Mouse (Mus musculus) ES-E14 (cell line): ENCODE measurements around the gene Pex5l. TPM values are rescaled to one million over a fixed set of nuclear protein-coding genes. Genes with fewer than 3 reads are reported as not detected.

Experiments used
- DNase-seq: peaks from one replicate; pipeline ENCODE4 v3.0.0-alpha.2; 2013; ENCODE audit warnings: low read depth, low spot score
- H3K27ac ChIP-seq: 2 replicates; pipeline ENCODE4 v1.5.1; 2012; ENCODE audit warnings: low read depth, mild to moderate bottlenecking, low read length, moderate library complexity, mixed read lengths; ENCODE audit not compliant: poor library complexity, insufficient read depth, severe bottlenecking
- H3K36me3 ChIP-seq: 2 replicates; pipeline ENCODE4 v1.6.1; 2012; ENCODE audit warnings: mild to moderate bottlenecking, low read length, moderate library complexity, mixed read lengths; ENCODE audit not compliant: control insufficient read depth, poor library complexity, insufficient read depth, severe bottlenecking
- H3K4me1 ChIP-seq, 2 experiments: fragments of 150-350 bp in 1 of 2; sonication (generic) in 1 of 2; 2 replicates each; pipeline ENCODE4 v1.6.1; 2012; ENCODE audit warnings: low read length in 2 of 2, mild to moderate bottlenecking in 1 of 2, mixed read lengths in 1 of 2; ENCODE audit not compliant: control insufficient read depth in 2 of 2, insufficient read depth in 2 of 2, poor library complexity in 1 of 2
- H3K4me3 ChIP-seq, 2 experiments: fragments of 150-350 bp in 1 of 2; sonication (generic) in 1 of 2; 2 replicates each; pipeline ENCODE4 v1.5.1; 2012; ENCODE audit warnings: low read length in 2 of 2, low read depth in 1 of 2, mild to moderate bottlenecking in 1 of 2, mixed read lengths in 1 of 2; ENCODE audit not compliant: insufficient read depth in 1 of 2, poor library complexity in 1 of 2, severe bottlenecking in 1 of 2
- H3K9ac ChIP-seq: 2 replicates; pipeline ENCODE4 v1.6.1; 2012; ENCODE audit warnings: low read depth, mild to moderate bottlenecking, low read length, mixed read lengths; ENCODE audit not compliant: poor library complexity, insufficient read depth, severe bottlenecking
- H3K9me3 ChIP-seq: fragments of 150-350 bp; sonication (generic); 2 replicates; pipeline ENCODE4 v1.6.1; 2012; ENCODE audit warnings: low read depth, mild to moderate bottlenecking, low read length; ENCODE audit not compliant: control insufficient read depth, insufficient read depth
- CHD2 ChIP-seq: IDR thresholded peaks from 2 replicates; pipeline ENCODE4 v1.6.1; 2014; ENCODE audit warnings: mild to moderate bottlenecking, low read depth, low read length, inconsistent platforms
- HCFC1 ChIP-seq: IDR thresholded peaks from 2 replicates; pipeline ENCODE4 v1.6.1; 2012; ENCODE audit warnings: low read length, inconsistent platforms, borderline replicate concordance; ENCODE audit not compliant: insufficient read depth
- MAFK ChIP-seq: IDR thresholded peaks from 2 replicates; pipeline ENCODE4 v1.6.1; 2014; ENCODE audit warnings: mild to moderate bottlenecking, low read depth, low read length, inconsistent platforms; ENCODE audit not compliant: insufficient read depth
- ZC3H11A ChIP-seq: IDR thresholded peaks from 2 replicates; pipeline ENCODE4 v1.6.1; 2012; ENCODE audit warnings: low read depth, mild to moderate bottlenecking, inconsistent platforms, low read length, borderline replicate concordance
- ZNF384 ChIP-seq: IDR thresholded peaks from 2 replicates; pipeline ENCODE4 v1.6.1; 2012; ENCODE audit warnings: low read depth, low read length, inconsistent platforms
- in situ Hi-C, 2 experiments: fragments of 600-800 bp; cut with MboI; formaldehyde crosslinking; loops; one replicate each; pipeline ENCODE4 v1.15.1; 2025; ENCODE audit warnings: low sequenced_read_pairs in 2 of 2, inconsistent platforms in 1 of 2; ENCODE audit not compliant: unreplicated experiment in 2 of 2
- total RNA-seq: library from RNA; depleted of rRNA; stranded (reverse); fragments of 300-350 nt; gene quantifications from 2 replicates; pipeline ENCODE4 v1.2.3, GENCODE M21; 2012

Gene Pex5l
- total RNA-seq, 1 experiment, result 0.31 TPM

DNA sequence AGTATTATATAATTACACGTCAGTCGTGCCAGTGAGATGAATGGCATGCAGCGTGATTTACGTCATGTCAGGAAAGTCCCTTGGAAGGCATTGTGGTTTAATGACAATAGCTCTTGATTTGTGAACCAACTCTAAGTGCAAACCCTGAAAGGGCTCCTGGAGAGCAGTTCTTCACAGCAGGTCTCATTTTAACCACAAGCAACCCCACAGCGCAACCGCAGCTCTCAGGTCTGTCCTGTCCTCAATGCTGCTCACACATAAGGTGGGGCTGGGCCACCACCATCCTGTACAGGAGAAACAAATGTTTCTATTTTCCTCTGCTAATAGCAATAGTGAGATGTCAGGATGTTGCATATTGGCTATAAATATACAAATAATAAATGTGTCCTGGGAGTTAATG is 163.8 kb downstream of the Pex5l start:
- Histone ChIP-seq H3K4me3 (no peak overlapping the region), H3K36me3 (no peaks in the 10 kb centered on the region), H3K9me3 (no peaks in the 10 kb centered on the region), H3K9ac (no peak overlapping the region), H3K4me1 (no peaks in the 10 kb centered on the region), H3K27ac (no peak overlapping the region)
- in situ Hi-C loops, result no loop called here
- TF ChIP-seq ZC3H11A, result no peak
- no peak for DNase-seq

DNA sequence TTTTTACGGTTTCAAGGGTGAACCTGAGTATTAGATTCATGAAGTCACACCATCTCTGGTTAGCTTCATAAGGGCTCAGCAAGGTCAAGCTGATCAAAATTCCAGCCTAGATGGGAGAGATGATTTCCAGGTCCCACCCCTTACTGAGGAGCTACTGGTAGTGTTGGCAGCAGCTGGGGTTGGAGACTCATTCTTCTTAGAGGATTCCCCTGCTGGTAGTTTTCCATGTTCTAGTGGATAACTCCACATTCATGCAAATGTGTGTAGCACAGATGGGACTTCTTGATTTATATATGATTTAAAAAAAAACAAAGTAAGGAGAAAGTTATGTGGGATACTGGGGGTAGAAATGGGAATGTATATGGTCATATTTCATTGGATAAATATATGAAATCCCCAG is 172.8 kb downstream of the Pex5l start:
- Histone ChIP-seq H3K9me3 (no peaks in the 10 kb centered on the region), H3K27ac (no peak overlapping the region), H3K4me3 (no peak overlapping the region), H3K4me1 (no peaks in the 10 kb centered on the region), H3K36me3 (no peaks in the 10 kb centered on the region), H3K9ac (no peak overlapping the region)
- DNase-seq, result no peak
- in situ Hi-C loops, result loop anchor here in 1 of 2 experiments (25.0 kb wide), 1 partner anchor 817 kb away; the partner anchor contains the start of gene Ttc14
- no peak for TF ChIP-seq HCFC1
- no peak for TF ChIP-seq MAFK
- no peak for TF ChIP-seq ZNF384
- no peak for TF ChIP-seq CHD2
- no peak for TF ChIP-seq ZC3H11A

DNA sequence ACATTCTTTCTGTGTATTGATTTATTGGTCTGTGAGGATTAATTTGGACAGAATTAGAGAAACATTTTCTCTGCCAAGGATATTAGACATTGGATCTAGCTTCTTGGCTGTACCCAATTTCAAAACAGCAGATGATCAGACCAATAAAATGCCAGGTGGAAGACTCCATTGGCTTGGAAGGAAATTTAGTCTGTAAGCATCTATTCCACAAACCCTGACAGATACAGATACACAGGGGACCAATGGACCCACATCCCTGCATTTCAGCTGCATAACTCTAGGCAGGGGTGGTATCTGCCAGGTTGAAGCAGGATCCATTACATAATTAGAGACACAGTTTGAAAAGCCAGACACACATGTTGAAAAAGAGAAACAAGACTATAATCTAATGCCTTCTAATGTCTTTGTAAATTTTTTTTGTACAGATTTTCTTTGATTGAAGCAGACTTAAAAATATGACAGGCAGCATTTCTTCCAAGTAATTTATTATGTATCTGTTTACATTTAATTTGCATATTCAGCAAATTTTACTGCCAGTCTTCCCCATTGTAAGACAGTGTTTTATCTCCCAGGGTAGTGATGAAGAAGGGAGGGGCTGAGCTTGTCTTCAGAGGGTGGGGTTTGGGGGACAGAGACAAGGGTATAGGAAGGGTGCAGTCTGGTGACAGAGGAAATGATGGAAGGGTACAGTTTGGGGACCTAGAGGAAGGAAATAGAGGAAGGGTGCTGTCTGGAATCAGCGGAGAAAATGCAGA is 174.2 kb downstream of the Pex5l start:
- Histone ChIP-seq H3K36me3 (no peaks in the 10 kb centered on the region), H3K4me1 (no peaks in the 10 kb centered on the region), H3K27ac (no peak overlapping the region), H3K9me3 (no peaks in the 10 kb centered on the region), H3K9ac (no peak overlapping the region), H3K4me3 (no peak overlapping the region)
- in situ Hi-C loops, result loop anchor here in 1 of 2 experiments (25.0 kb wide), 1 partner anchor 818 kb away; the partner anchor contains the start of gene Ttc14
- TF ChIP-seq MAFK (peak; percentile 55; the same call in 1 of the 2 replicates), HCFC1 (no peak)
- DNase-seq, result no peak

DNA sequence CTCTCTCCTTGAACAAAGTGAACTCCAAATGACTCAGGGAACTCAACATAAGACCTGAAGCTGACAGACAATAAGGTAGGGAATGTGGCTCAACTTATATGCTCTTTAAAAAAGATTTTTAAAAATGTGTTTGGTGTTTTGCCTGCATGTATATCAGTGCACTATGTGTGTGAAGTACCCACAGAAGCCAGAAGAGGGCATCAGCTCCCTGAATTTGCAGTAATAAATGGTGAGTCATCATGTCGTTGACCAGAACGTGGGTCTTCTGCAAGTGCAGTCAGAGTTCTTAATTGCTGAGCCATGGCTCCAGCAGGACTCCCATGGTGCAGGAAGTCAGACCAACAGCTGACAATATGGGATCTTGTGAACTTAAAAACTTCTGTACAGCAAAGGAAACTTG is 177.5 kb downstream of the Pex5l start:
- no peaks in the 10 kb centered on the region for H3K4me1 ChIP-seq
- H3K36me3 ChIP-seq, result no peaks in the 10 kb centered on the region
- H3K9ac ChIP-seq, result no peak overlapping the region
- no peak overlapping the region for H3K27ac ChIP-seq
- no peak for TF ChIP-seq CHD2
- TF ChIP-seq ZC3H11A, result peak; percentile 76
- TF ChIP-seq MAFK, result peak; percentile 97
- TF ChIP-seq ZNF384, result no peak
- H3K4me3 ChIP-seq, result no peak overlapping the region
- DNase-seq, result peak; percentile 40
- H3K9me3 ChIP-seq, result no peaks in the 10 kb centered on the region
- in situ Hi-C loops, result loop anchor here in 1 of 2 experiments (25.0 kb wide), 1 partner anchor 822 kb away; the partner anchor contains the start of gene Ttc14

DNA sequence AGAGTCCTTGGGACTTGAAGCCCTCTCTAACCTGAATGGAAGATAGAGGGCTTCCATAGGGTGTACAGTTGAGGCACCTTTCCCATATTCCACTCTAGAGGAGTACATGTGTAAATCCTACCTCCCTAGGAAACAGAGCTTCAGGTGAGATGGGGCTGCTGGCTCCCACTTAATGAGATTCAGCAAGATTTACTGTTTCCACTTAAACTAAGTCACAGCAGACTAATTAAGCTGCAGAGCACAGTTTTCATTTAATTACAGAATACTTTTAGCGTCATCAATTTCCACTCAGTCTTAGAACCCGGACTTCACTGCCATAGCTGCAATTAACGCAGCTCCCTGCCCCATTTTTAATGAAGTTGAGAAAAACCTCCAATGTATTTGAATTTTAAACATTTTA is 181.6 kb downstream of the Pex5l start:
- no peak for DNase-seq
- Histone ChIP-seq H3K4me1 (no peaks in the 10 kb centered on the region), H3K9ac (no peak overlapping the region), H3K27ac (no peak overlapping the region), H3K4me3 (no peak overlapping the region), H3K36me3 (no peaks in the 10 kb centered on the region), H3K9me3 (no peaks in the 10 kb centered on the region)
- in situ Hi-C loops, result loop anchor here in 1 of 2 experiments (25.0 kb wide), 1 partner anchor 826 kb away; the partner anchor contains the start of gene Ttc14
- TF ChIP-seq ZC3H11A, result no peak
- TF ChIP-seq ZNF384, result no peak
- no peak for TF ChIP-seq HCFC1
- TF ChIP-seq CHD2, result no peak
- no peak for TF ChIP-seq MAFK
